Mouse (Mus musculus) ovary, adult 18-20 months (tissue): ENCODE measurements around the gene R3hdm4.
A peak's percentile ranks its signal among the peaks of the same experiment; 100 is the strongest.
"Not testable (repeated sequence)": the region's sequence is repeated elsewhere in the genome, so short reads cannot be mapped to it uniquely, and the experiment has no call there.

Experiments used
- DNase-seq: peaks from one replicate; pipeline ENCODE4 v3.0.0; 2022; ENCODE audit warnings: low spot score, mixed read lengths

Gene R3hdm4

DNA sequence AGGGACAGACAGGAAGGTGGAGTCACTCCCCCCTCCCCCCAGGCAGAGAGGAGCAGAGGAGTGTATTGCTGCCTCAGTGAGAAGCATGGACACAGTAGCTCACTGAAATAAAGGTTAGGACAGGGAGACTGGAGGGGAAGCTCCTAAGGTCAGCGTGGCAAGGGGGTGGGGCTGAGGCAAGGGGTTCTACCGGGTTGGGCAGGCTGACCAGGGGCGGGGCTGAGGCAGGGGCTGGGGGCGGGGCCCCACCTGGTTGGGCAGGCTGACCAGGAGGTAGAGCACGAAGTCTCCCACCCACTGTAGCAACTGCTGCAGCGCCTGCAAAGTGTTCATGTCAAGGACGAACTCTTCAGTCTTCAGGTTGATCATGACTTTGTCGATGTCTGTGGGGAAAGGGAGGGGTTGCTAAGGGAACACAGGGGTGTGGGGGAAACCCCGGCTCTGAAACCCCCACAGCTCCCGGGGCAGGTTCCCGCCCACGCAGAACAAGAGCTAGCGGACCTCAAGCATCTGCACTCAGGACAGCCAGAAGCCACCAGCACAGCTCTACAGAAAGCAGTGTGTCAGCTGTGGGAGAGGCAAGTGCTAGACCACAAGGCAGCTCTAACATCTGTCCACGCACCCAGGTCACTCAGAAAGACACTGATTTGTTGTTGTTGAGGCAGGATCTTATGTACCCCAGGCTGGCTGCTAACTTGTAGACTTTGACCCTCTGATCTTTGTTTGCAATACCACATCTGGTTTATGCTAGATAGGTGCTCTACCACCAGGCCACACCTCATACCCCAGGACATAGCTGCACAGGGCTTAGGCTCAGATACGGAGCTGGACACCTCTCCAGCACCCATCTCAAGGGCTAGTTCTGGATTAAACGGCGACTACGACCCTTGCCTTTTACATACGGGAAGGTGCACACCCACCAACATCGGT lies 23.4 kb downstream of the R3hdm4 start:
- no peak for DNase-seq

DNA sequence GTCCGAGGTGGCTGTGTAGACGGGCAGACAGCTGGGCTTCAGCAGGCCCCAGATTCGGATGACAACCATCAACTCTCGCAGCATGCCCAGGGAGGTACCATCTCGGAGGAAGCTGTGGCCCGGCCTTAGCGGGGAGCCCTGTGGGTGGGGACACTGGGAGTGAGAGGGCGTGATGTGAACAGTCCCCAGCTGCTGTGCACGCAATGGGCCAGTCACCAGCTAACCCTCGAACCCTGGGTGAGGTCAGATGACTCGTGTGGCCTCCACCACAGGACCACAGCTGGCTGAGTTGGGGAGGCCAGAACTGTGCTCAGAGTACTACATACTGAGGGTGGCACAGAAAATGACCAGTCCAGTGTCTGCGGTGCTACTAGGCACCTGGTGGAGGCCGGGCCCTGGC lies 24.2 kb downstream of the R3hdm4 start:
- DNase-seq: no peak

DNA sequence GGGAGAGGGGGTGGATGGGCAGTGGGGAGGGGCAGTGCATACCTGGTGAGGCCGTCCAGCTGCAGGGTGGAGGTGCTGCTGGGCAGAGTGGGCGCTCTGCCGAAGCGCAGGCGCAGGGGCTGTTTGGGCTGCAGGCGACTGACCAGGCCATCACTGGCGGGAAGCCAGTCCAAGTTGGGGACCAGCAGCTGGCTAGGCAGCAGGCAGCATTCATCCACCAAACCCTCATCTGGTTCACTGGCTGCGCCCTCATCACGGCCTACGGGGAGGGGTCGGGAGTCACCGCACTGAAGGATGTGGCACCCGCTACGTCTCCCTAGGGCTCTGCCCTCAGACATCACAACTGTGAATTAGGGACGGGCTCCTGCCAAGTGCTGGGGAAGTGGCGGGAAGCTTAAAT lies 24.7 kb downstream of the R3hdm4 start:
- DNase-seq: no peak

- not testable (repeated sequence) for DNase-seq
These were observed 28.4 kb downstream of the R3hdm4 start for GRCm38 (mm10) chr10:79892451-79893118.

GRCm38 (mm10) chr10:79890670-79891069 lies 30.3 kb downstream of the R3hdm4 start, which contains the start of gene Cfd:
TSS of gene Cfd (plus strand) at chr10:79890853.
- no peak for DNase-seq

- no peak for DNase-seq
These were observed 31.6 kb downstream of the R3hdm4 start for GRCm38 (mm10) chr10:79889386-79889785.

GRCm38 (mm10) chr10:79886611-79887010 lies 34.4 kb downstream of the R3hdm4 start:
- no peak for DNase-seq

- no peak for DNase-seq
These were observed 35.0 kb downstream of the R3hdm4 start, which contains the start of gene Elane for GRCm38 (mm10) chr10:79886054-79886453. TSS of gene Elane (plus strand) at chr10:79886247.

- not testable (repeated sequence) for DNase-seq
These were observed 36.1 kb downstream of the R3hdm4 start for GRCm38 (mm10) chr10:79884938-79885337.

GRCm38 (mm10) chr10:79884446-79884845 lies 36.6 kb downstream of the R3hdm4 start:
- peak; percentile 55 for DNase-seq

DNA sequence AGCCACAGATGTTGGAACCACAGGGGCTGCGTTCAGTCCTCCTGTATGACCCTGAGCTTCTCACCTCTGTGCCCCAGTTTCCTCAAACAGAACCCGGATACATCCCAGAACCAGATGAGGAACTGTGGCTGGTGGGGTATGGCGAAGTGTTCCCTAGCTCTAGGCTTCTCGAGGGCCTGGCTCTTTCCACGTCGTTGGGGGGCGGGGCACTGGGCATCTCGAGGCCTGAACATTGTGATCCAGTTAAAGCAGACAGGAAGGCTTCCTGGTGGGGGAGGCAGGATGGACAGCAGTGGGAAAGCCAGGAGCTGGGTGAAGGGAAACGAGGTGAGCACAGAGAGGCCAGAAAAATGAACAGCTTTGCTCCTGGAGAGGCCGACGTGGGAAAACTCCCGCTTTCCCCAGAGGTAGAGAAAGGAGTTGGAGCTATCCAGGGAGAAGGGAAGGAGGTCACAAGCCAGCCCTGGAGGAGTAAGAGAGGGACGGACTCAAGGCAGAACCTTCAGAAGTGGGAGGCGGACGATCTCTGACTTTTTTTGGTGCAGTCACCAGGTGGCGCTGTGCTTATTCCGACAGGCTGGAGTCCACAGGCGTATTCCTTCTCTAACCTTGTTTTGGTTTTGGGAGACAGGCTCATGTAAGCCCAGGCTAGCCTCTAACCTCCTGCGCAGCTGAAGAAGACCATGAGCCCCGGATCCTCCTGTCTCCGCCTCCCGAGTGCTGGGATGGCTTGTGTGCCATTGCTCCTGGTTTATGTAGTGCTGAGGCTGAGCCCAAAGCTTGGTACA lies 37.5 kb downstream of the R3hdm4 start:
- DNase-seq: no peak

GRCm38 (mm10) chr10:79881981-79882380 lies 39.0 kb downstream of the R3hdm4 start:
- DNase-seq: no peak

- DNase-seq: no peak
These were observed 40.3 kb downstream of the R3hdm4 start for GRCm38 (mm10) chr10:79880721-79881120.

- no peak for DNase-seq
These were observed 41.5 kb downstream of the R3hdm4 start for GRCm38 (mm10) chr10:79879527-79879926.

- no peak for DNase-seq
These were observed 43.3 kb downstream of the R3hdm4 start for GRCm38 (mm10) chr10:79877757-79878156.

DNA sequence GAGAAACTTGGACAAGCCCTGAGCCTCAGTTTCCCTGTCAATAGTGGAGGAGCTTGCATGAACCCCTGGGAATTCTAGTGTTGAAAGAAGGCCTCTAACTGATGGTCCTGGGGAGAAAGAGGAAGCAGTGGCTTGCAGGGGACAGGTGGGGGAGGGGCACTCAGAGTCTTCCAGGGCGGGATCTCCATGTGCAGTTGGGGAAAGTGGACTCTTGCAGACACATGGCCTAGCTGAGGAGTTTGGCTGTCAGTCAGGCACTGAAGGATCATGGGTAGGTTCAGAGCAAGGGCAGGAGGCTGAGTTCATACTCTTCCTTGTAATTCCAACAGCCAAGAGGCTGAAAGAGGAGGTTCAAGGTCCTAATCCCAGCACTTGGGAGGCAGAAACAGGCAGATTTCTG lies 43.8 kb downstream of the R3hdm4 start:
- DNase-seq: no peak

- DNase-seq: no peak
These were observed 46.6 kb downstream of the R3hdm4 start, which contains the start of the genes Prtn3 and Plppr3 for GRCm38 (mm10) chr10:79874290-79874862. TSS of gene Prtn3 (plus strand) at chr10:79874476. TSS of gene Plppr3 (minus strand) at chr10:79874634.

GRCm38 (mm10) chr10:79873715-79874289 lies 47.2 kb downstream of the R3hdm4 start:
- DNase-seq: no peak

DNA sequence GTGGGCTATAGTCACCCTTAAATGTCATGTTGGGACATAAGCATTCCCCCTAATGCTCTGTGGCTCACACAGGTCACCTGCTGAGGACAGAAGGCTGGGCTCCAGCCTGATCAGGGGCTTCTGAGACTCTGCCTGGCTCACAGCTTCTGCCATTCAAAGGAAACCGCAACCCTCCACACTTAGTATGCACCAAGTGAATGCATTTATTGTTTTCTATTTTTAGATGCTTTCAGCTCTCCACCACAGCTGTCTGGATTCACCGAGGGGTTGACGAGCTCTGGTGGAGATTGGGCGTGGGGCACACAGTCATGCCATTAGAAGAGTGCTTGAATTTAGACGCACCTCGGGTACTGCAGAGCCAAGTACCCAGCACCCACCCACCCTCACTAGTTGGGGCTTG lies 47.7 kb downstream of the R3hdm4 start:
- DNase-seq: no peak

- DNase-seq: no peak
These were observed 48.1 kb downstream of the R3hdm4 start for GRCm38 (mm10) chr10:79872862-79873261.

GRCm38 (mm10) chr10:79871845-79872244 lies 49.2 kb downstream of the R3hdm4 start:
- no peak for DNase-seq
